Mouse (Mus musculus): ENCODE measurements at regions not wholly inside any gene's neighbourhood (a gene's known extent, or its start where the extent isn't known, plus 50 kb on each side); places are given as distances from the start of the nearest gene placed in this dataset.

- peak in 1 of 2 experiments; percentile 9 for DNase-seq (ENCODE audit: low spot score in 2 of 2)
These were observed 377.5 kb downstream of the Lrriq3 start for GRCm38 (mm10) chr3:155470742-155471141.

- no peak for DNase-seq (ENCODE audit: low spot score in 2 of 2)
These were observed 392.3 kb downstream of the Lrriq3 start for GRCm38 (mm10) chr3:155485487-155485886.

DNA sequence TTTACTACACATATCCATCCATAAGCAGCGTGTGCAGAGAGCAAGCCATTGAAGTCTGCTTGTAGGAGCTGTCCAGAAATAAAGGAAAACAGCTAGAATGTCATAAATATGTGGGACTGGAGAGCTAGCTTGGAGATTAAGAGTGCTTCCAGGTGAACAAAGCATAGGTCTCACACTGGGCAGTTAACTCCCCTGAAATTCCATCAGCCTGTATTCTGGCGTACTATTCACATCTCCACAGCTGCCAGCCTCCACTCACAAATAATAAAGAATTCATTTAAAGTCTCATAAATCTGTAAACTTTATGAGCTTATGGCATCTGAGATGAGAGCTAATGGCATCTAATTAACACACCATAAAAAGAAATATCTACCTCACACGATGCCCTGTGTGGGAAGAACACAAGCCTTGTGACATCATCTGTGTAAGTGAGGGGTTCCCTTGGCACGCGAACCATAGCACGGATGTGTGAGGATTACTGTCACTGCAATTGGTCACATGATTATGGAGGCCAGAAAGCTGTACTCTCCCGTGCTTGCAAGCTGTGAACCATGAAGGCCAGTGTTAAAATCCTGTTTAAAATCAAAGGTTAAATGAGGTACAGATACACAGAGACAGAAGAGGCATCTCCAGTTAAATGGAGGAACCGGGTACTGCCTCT, 394.8 kb downstream of the Lrriq3 start:
- DNase-seq (ENCODE audit: low spot score in 2 of 2), result no peak

DNA sequence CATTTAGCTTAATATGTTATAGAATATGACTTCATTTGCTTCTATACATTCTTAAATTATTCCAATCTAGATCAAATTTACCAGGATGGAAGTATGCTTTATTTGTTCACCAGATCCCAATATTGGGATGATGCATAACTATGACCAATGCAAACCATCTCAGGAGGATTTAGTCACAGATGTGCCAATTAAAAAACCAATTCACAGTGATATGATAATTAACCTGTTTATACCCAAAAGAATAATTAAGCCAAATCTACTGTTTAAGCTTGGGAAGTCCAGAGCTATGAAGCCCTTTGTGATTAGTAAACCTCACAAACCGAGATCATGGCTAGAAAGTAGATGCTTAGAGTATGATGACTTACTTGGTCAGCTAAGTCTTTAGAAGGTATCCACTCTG, 397.4 kb downstream of the Lrriq3 start:
- DNase-seq (ENCODE audit: low spot score in 2 of 2), result no peak

GRCm38 (mm10) chr3:155510161-155510857, 417.1 kb downstream of the Lrriq3 start:
- DNase-seq (ENCODE audit: low spot score in 2 of 2), result no peak

GRCm38 (mm10) chr3:155513885-155514284, 420.7 kb downstream of the Lrriq3 start:
- no peak for DNase-seq (ENCODE audit: low spot score in 2 of 2)

DNA sequence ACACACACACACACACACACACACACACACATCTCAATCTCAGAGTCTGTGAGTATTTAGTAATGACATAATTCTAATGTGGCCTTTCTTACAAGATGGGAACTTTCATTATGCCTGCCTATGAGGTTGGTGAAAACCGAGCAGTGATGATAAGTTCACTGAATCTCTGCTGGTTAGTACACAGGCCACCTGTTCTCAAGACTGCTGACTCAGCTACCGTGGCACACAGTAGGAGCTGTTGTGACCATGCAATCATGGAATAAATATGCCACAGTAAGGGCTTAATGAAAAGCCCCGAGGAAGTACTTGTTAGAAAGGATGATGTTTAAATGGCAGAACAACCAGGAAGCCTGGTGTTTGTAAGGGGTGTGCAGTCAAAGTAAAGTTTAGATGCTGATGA, 436.1 kb downstream of the Lrriq3 start:
- DNase-seq (ENCODE audit: low spot score in 2 of 2), result no peak

DNA sequence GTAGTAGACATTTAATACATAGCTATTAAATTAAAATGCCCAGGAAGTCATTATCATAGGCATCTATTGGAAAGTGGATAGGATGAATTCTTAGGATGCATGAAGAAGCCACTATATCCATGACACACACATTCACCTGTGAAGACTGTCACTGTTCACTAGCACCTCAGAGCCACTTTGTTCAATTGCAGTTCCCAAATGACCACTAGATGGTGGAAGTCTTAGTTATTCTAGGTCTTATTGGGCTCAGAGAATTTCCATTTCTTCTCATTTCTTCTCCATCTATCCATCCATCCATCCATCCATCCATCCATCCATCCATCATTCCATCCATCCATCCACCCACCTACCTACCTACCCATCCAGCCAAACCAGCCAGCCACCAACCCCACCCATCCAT, 437.6 kb downstream of the Lrriq3 start:
- DNase-seq (ENCODE audit: low spot score in 2 of 2), result no peak

DNA sequence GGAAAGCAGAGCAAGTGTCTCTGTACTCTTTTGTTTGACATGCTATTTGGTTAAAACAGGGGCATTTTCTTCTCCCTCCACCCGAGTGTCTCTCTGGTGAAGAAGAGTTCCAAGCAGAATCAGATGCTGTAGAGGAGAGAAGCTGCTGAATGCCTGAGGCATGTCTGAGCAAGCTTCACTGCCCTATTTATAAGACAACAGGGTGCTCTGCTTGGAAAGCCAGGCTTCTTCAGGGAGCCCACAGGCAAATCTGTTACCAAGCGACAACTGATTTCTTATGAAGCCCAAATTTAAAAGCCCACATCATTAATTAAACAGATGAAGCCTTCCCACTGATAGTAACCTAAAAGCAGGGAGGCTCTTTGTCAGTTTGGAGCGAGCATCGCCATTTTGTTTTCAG, 438.8 kb downstream of the Lrriq3 start:
- DNase-seq (ENCODE audit: low spot score in 2 of 2), result no peak

- DNase-seq (ENCODE audit: low spot score in 2 of 2), result no peak
These were observed 455.0 kb downstream of the Lrriq3 start for GRCm38 (mm10) chr3:155548204-155548603.

- DNase-seq (ENCODE audit: low spot score in 2 of 2), result no peak
These were observed 483.9 kb downstream of the Lrriq3 start for GRCm38 (mm10) chr3:155577111-155577510.

DNA sequence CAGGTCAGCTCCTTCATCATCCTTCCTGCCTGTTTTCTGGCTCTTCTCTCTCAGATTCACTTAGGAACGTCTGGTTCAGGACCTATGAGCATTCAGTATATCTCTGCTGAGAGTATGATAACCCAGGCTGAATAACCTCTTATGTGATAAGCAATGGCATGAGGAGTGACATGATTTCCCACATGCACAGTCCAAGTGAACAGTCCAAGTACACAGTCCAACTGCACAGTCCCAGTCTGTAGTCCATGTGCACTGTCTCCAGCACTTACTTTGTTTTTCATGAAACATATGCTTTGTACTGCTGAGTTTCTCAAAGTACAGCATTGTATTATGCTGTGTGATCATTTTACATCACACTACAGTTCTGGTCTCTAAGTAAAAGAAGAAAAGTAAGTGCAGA, 510.8 kb downstream of the Lrriq3 start:
- no peak for DNase-seq (ENCODE audit: low spot score in 2 of 2)
